Mouse (Mus musculus) thymus, postnatal 36 days (tissue): ENCODE data around the gene Tmem132e.

Source experiments
- DNase-seq, 2 experiments: peaks; one replicate each; pipeline ENCODE4 v3.0.0; 2022; ENCODE audit warnings: mixed read lengths in 2 of 2

Tmem132e gene

GRCm38 (mm10) chr11:82434091-82434831 is 45.6 kb downstream of the Tmem132e start:
- no peak for DNase-seq

GRCm38 (mm10) chr11:82434832-82435182 is 46.1 kb downstream of the Tmem132e start:
- DNase-seq, result no peak

GRCm38 (mm10) chr11:82448485-82448884 is 59.8 kb downstream of the Tmem132e start:
- DNase-seq, result no peak

- no peak for DNase-seq
Measured at GRCm38 (mm10) chr11:82452516-82452915, 63.8 kb downstream of the Tmem132e start.

- no peak for DNase-seq
Measured at GRCm38 (mm10) chr11:82453230-82453629, 64.5 kb downstream of the Tmem132e start.

GRCm38 (mm10) chr11:82461326-82461725 is 72.6 kb downstream of the Tmem132e start:
- DNase-seq, result no peak

GRCm38 (mm10) chr11:82465536-82465935 is 76.8 kb downstream of the Tmem132e start:
- DNase-seq, result no peak

- no peak for DNase-seq
Measured at GRCm38 (mm10) chr11:82467218-82467617, 78.5 kb downstream of the Tmem132e start.

GRCm38 (mm10) chr11:82471076-82471475 is 82.4 kb downstream of the Tmem132e start:
- DNase-seq, result no peak

GRCm38 (mm10) chr11:82473137-82473621 is 84.5 kb downstream of the Tmem132e start:
- no peak for DNase-seq

- DNase-seq, result no peak
Measured at GRCm38 (mm10) chr11:82476092-82476491, 87.4 kb downstream of the Tmem132e start.

- DNase-seq, result no peak
Measured at GRCm38 (mm10) chr11:82477412-82477811, 88.7 kb downstream of the Tmem132e start.

GRCm38 (mm10) chr11:82480941-82481340 is 92.2 kb downstream of the Tmem132e start:
- DNase-seq, result no peak

GRCm38 (mm10) chr11:82487359-82488086 is 98.8 kb downstream of the Tmem132e start:
- DNase-seq, result no peak

- no peak for DNase-seq
Measured at GRCm38 (mm10) chr11:82490896-82491295, 102.2 kb downstream of the Tmem132e start.
